Mouse (Mus musculus) kidney, adult 18-20 months (tissue): ENCODE measurements around the gene Hoxa13.

Experiments used
- DNase-seq: peaks from one replicate; pipeline ENCODE4 v3.0.0; 2021

Gene Hoxa13

GRCm38 (mm10) chr6:52260654-52261575, at the start of gene Hoxa13:
Hoxa13 (minus strand) TSS chr6:52260880.
- peak; percentile 23 for DNase-seq

- DNase-seq, result peak; percentile 51
Measured at GRCm38 (mm10) chr6:52310366-52310765, 49.7 kb upstream of the Hoxa13 start.

GRCm38 (mm10) chr6:52309766-52310165, 49.1 kb upstream of the Hoxa13 start:
- DNase-seq, result no peak

DNA sequence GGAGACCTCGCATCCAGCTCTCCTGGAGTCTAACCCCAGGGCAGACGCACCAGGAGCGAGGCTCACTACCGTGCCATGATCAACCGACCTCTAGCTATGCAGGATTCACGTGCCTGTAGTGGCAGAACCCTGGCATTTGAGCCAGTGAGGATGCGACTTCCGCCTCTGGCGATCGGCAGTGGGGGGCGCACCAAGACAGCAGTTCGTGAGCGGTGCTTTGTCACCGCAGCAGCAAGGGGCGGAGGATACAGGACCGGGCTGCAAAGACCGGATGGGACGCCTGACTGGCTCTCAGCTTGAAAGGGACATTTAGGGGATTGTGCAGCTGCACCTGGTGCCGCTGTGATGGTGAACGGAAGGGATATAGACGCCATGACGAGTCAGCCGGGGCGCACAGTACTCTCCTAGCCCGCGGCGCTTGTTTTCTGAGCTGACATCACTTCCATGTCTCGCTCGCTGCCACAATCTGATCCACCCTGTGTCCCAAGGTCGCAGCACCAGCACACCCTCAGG, 45.3 kb upstream of the Hoxa13 start:
- peak; percentile 48 for DNase-seq

DNA sequence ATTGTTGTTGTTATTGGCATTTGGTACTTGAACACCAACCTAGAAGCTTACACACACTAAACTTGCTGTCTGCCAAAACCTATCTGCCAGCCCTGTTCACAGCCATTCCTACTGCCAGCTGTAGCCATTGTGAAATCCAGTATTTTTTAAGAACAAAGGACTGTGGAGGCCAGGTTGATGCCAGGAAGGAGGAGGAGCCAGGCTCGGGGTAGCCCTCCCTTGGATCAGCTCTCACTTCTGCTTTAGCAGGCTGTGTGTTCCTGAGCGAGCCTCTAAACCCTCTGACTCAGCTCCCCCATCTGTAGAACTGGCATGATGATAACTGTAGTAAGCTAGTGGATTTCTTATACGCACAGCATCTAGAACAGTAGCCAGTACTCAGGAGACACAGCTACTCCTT, 42.7 kb upstream of the Hoxa13 start:
- DNase-seq, result no peak

- no peak for DNase-seq
Measured at GRCm38 (mm10) chr6:52300806-52301205, 40.1 kb upstream of the Hoxa13 start.

GRCm38 (mm10) chr6:52298511-52298910, 37.8 kb upstream of the Hoxa13 start:
- DNase-seq, result no peak

GRCm38 (mm10) chr6:52294616-52295015, 33.9 kb upstream of the Hoxa13 start:
- DNase-seq, result no peak

GRCm38 (mm10) chr6:52292328-52292727, 31.6 kb upstream of the Hoxa13 start:
- no peak for DNase-seq

DNA sequence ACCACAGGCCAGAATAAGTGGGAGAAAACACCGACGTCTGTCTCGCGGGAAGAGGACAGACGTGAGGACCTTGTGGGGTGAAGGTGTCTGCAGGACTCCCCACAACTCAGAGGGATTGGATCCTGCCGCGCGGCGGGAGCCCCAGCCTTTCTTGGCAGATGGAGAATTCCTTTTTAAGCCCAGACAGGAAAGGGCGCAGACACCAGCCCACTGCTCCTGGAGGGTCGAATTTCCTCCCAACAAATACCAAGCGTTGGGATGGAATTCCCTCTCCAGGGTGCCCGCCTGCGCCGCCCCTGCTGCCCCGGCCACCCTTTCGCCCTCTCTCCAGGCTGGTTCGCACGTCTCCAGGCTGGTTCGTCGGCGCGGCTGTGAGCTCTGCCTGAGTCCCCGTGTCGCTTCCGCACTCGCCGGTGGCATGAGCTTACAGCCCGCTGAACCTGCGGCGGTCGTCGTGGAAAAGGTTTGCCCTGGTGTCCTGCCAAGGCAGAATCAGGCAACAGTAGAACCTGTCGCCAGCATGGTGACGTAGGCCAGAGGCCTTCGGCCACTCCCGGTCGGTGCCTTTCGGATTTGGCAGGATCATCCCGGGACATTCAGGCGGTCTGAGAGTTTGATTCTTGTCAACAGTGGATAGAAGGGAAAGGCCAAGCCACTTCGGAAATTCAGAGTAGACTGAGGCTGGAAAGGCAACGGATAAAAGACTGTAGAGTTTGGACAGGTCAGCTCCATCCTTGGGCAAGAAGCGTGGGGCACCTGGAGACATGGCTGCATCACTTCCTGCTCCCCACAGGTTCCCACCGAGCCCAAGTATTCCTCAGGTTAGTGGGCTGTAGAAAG, 30.6 kb upstream of the Hoxa13 start:
- DNase-seq, result no peak

- no peak for DNase-seq
Measured at GRCm38 (mm10) chr6:52290186-52290585, 29.5 kb upstream of the Hoxa13 start.

DNA sequence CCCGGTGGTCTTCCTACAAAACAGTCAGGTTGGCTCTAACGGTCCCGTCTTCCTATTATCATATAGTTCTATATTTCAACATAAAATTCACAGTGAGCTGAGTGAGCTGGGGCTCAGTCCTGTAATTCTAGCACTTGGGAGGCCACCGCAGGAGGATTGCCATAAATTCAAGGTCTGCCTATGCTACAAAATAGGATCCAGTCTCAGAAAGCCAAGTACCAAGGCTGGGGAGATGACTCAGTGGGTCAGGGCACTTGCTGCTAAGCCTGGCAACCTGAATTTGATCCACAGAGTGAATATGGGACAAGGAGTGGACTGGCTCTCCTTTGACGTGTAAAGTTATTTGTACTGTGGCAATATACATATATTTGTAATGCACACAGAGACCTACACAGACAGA, 23.2 kb upstream of the Hoxa13 start:
- no peak for DNase-seq

DNA sequence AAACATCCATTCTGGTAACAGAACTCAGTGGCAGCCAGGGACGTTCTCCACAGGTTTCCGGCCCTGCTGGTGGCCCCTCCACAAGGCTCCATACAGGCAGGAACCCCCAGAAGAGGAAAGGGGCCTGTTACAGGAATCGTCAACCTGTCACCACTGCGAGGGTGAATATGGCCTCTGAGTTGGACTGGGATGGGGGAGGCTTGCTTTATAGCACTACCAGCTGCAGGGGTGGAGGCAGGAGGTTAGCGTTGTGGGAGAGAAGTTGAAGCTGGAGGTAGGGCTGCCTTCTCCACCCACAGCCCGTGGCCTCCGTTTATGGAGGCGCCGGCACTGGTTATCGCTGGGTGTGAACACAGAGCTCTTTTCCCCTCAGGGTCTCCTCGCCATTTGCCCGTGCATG, 20.4 kb upstream of the Hoxa13 start:
- no peak for DNase-seq

DNA sequence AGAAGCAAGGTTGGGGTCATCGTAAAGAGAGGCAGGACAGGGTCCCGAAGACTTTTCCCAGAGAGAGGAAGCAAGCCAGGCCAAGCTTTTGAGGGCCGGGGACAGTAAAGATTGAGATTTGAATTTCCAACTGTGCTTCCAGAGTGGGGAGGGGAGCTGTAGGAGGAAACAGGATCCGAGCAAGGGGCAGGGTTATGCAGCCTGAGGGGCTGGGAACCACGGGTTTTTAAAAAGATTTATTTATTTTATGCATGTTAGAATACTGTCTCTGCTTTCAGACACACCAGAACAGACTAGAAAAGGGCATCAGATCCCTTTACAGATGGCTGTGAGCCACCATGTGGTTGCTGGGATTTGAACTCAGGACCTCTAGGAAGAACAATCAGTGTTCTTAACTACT, 16.2 kb upstream of the Hoxa13 start:
- no peak for DNase-seq

DNA sequence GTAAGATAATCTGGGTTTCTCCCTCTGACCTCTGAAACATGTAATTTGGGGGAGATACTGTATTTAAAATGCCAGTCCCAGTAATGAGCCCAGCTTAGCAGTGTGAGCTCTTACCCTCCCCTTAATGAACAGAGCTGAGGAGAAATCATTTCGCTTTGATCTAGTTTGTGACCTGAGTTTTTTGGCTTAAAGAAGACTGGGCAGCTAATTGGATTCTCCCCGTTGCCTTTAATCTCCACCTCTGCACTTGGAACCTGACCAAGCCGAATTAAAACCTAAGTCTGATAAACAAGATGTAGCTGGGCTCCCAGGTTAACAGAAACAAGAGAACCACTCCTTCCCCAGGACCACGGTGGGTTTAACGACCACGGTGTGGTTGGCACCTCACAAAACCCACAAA, 15.7 kb upstream of the Hoxa13 start:
- DNase-seq, result no peak

GRCm38 (mm10) chr6:52275563-52276280, 15.0 kb upstream of the Hoxa13 start:
- no peak for DNase-seq

GRCm38 (mm10) chr6:52274576-52274975, 13.9 kb upstream of the Hoxa13 start:
- no peak for DNase-seq

DNA sequence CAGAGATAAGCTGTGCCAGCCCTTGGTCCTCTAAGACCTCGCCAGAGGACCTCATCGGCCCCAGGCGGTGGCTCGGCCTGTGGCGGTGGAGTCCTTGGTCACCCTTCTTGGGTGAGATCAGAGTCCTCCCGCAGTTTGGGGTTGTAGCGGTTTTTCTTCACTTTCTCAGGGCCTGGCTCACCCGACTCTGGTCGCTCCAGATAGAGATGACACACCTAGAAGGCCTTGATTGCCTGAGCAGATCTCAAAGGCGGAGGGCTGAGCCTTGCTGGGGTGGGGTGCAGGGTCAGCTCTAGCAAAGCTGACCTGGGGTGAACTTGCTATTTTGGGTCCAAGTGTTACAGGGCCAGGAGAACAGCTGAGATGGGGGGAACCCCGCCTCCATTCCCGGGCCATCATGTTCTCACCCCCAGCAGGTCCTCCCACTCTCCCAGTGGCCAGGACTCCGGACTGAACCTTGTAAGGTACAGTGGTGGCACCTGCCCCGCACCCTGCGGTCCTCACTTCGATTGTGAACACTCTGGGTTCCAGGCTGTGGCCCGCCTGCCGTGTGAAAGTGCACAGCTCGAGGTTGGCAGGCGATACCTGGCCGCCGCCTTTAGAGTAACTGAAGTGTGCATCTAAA, 13.1 kb upstream of the Hoxa13 start:
- DNase-seq, result no peak

DNA sequence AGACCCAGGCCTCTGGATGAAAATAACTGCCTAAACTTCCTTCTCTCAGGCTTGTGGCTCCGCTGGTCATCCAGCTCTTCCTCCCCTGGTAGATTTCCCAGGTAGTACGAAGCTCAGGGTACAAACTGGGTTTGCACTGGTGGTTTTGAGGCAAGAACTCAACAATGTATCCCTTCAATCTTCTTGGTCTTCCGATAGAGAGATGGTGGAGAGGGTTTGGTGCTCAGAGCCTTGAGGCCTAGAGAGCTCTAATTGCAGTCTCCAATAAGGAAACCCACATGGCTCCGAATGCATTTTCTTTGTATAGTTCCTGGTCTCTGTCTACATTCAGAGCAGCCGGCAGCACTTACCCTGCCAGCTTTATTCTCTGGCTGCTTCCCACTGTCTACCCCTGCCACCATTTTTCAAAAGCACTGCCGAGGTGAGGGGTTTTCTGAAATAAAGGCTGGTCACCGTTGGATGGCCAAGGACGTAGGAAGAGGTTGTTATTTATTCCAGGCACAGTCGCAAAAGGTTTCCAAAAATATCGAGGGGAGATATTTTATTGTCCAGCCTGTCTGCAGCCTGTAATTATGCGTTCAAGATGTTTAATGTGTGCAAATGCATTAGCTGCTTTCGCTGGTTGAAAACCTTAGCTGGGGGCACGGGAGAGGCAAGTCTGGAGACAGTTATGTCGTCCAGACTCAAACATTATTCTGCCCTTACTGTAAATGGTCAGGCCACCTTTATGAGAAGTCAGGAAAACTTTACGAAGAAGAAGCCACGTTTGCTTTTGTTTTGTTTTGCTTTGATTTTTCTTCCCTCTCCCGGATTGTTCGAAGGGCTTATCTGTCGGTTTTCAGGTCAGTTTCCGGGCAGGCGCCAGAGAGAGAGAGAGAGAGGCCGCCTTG, 12.3 kb upstream of the Hoxa13 start:
- no peak for DNase-seq

GRCm38 (mm10) chr6:52270494-52271480, 10.1 kb upstream of the Hoxa13 start:
- DNase-seq, result peak; percentile 65
